In genomic region chr16:94526344-94527151, GRCm38 (mm10) we compare ENCODE assay signal across 8 mouse cellular contexts. TPM values are rescaled to one million over a fixed set of nuclear protein-coding genes. Genes with fewer than 3 reads are reported as not detected.
DNase-seq lines count a peak whose midpoint lies in the region; ATAC-seq and TF ChIP-seq lines count a peak whose summit lies in the region.

Vps26c (minus strand) TSS chr16:94526830.

- H3K4me1 ChIP-seq in bone marrow macrophage, adult 2 months (ENCODE audit: control insufficient read depth, insufficient read depth, low read length), result peaks cover 24% of the 10 kb centered on the region
- H3K4me1 ChIP-seq in embryonic fibroblast, embryonic 13.5 days (ENCODE audit: control insufficient read depth, insufficient read depth, low read length), result no peaks in the 10 kb centered on the region
- peaks cover 16% of the 10 kb centered on the region for H3K4me1 ChIP-seq in kidney, embryonic 14.5 days (ENCODE audit: control insufficient read depth, insufficient read depth, low read length)
- H3K4me1 ChIP-seq in limb, embryonic 15.5 days, result peaks cover 21% of the 10 kb centered on the region

- peak within 1 kb of the TSS; percentile 95 for H3K27ac ChIP-seq in bone marrow macrophage, adult 2 months (ENCODE audit: insufficient read depth, low read depth, low read length)
- H3K27ac ChIP-seq in embryonic fibroblast, embryonic 13.5 days (ENCODE audit: insufficient read depth, low read length), result peak within 1 kb of the TSS; percentile 85
- H3K27ac ChIP-seq in kidney, embryonic 14.5 days (ENCODE audit: low read depth, low read length), result peak within 1 kb of the TSS; percentile 93
- H3K27ac ChIP-seq in limb, embryonic 15.5 days, result peak within 1 kb of the TSS; percentile 97

- H3K36me3 ChIP-seq in kidney, embryonic 14.5 days (ENCODE audit: control insufficient read depth, insufficient read depth, low read length), result no peaks in the 10 kb centered on the region
- no peaks in the 10 kb centered on the region for H3K36me3 ChIP-seq in limb, embryonic 15.5 days

- H3K27me3 ChIP-seq in kidney, embryonic 14.5 days (ENCODE audit: control insufficient read depth, insufficient read depth, low read length), result no peaks in the 10 kb centered on the region
- no peaks in the 10 kb centered on the region for H3K27me3 ChIP-seq in limb, embryonic 15.5 days

- DNase-seq in 416B (ENCODE audit: low read depth), result peak; percentile 100
- peak; percentile 97 to 98 for DNase-seq in heart, adult 9 months (ENCODE audit: low spot score in 2 of 2)
- peak; percentile 92 to 96 for DNase-seq in monocyte, adult 2 months (ENCODE audit: low read depth in 1 of 2, low spot score in 2 of 2)
- DNase-seq in spleen, postnatal 36 days (ENCODE audit: low spot score in 2 of 2), result peak; percentile 96

- ATAC-seq in kidney, embryonic 14.5 days (ENCODE audit: low FRiP score, low TSS enrichment), result peak; percentile 95
- peak; percentile 91 for ATAC-seq in limb, embryonic 15.5 days (ENCODE audit: insufficient number of reproducible peaks, low FRiP score, low TSS enrichment, low read depth)

- H3K9me3 ChIP-seq in kidney, embryonic 14.5 days (ENCODE audit: control insufficient read depth, low read length), result no peaks in the 10 kb centered on the region
- H3K9me3 ChIP-seq in limb, embryonic 15.5 days, result no peaks in the 10 kb centered on the region

- peak within 1 kb of the TSS; percentile 85 for H3K4me3 ChIP-seq in bone marrow macrophage, adult 2 months (ENCODE audit: insufficient read depth, low read length)
- peak within 1 kb of the TSS; percentile 91 for H3K4me3 ChIP-seq in embryonic fibroblast, embryonic 13.5 days (ENCODE audit: insufficient read depth, low read length)
- H3K4me3 ChIP-seq in kidney, embryonic 14.5 days (ENCODE audit: low read length), result peak within 1 kb of the TSS; percentile 62
- H3K4me3 ChIP-seq in limb, embryonic 15.5 days, result peak within 1 kb of the TSS; percentile 79

- H3K9ac ChIP-seq in kidney, embryonic 14.5 days (ENCODE audit: low read depth, low read length), result peak within 1 kb of the TSS; percentile 71
- peak within 1 kb of the TSS; percentile 79 for H3K9ac ChIP-seq in limb, embryonic 15.5 days

- no peak for TF ChIP-seq CTCF in bone marrow macrophage, adult 2 months (IDR thresholded peaks at IDR 0.05; ENCODE audit: low read depth, low read length)
- TF ChIP-seq CTCF in embryonic fibroblast, embryonic 13.5 days (IDR thresholded peaks at IDR 0.05; ENCODE audit: borderline replicate concordance, insufficient read depth, low read length), result no peak

- WGBS in kidney, embryonic 14.5 days, result under 1% methylated on average over 92 of the region's 93 CpGs
- WGBS in limb, embryonic 15.5 days, result 0% methylated on average over 93 of the region's 93 CpGs

- TF ChIP-seq POLR2A in bone marrow macrophage, adult 2 months (IDR thresholded peaks at IDR 0.05; ENCODE audit: borderline replicate concordance, low read depth, low read length), result 0 out of 2 replicates have a peak, but pooled peaks have one; percentile 67
- TF ChIP-seq POLR2A in embryonic fibroblast, embryonic 13.5 days (IDR thresholded peaks at IDR 0.05; ENCODE audit: low read depth, low read length), result peak; percentile 82

- peak within 1 kb of the TSS; percentile 69 for H3K4me2 ChIP-seq in kidney, embryonic 14.5 days (replicated peaks; ENCODE audit: low read depth, low read length)
- peak within 1 kb of the TSS; percentile 55 for H3K4me2 ChIP-seq in limb, embryonic 15.5 days

RNA-seq across cellular contexts. Expression of gene Vps26c, which starts in this region (rescaled TPM):
- polyA plus RNA-seq in bone marrow macrophage, adult 2 months (2012; ENCODE audit: insufficient read depth, insufficient read length, missing spikeins), result 63.8 and 64.2 TPM in 2 replicates
- 46.2 and 59.6 TPM in 2 replicates for polyA plus RNA-seq in embryonic fibroblast, embryonic 13.5 days (2011; ENCODE audit: insufficient read length, low read depth, missing spikeins)
- 45.1 and 59.2 TPM in 2 replicates for polyA plus RNA-seq in kidney, embryonic 14.5 days (2014; fragmentation: Nextera tagmentation; extraction: Ambion mirVana)
- polyA plus RNA-seq in limb, embryonic 15.5 days (2015; fragmentation: Nextera tagmentation; extraction: Ambion mirVana), result 54.9 and 61.3 TPM in 2 replicates

Comparison
In these comparisons a context has a peak if more than half of its experiments do, and no peak if none do; other contexts are left out.
1. Peak in every context shown above with its lines: DNase-seq, ATAC-seq, H3K4me3 ChIP-seq and H3K27ac ChIP-seq.